Mouse (Mus musculus): ENCODE measurements around the gene Med7.

DNA sequence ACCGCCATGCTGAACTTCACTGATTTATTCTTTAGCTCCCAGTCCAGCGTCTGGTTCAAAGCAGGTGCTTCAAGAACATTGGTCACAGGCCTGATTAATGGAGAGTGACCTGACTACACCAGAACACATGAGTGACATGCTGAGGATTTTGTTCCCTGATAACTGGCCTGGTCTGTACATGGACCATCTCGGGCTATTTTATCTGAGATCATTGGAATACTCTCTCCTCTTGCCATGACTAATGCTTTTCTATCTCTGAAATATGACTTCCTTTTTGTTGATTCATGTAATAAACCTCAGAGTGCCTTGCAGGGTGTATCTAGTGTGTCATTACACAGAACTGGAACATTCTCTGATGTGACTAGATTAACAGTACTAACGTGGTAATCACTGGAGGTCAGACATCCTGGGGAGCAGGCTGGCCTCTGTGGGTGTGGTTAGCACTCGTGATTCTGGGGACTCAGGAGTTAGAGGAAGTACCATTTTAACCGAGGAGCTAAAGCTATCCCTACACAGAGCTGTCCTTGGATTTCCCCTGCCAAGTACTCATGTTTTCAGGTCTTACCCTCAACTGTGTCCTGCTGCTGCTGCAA lies 17.8 kb downstream of the Med7 start, which contains the start of gene Havcr2:
- TF ChIP-seq CTCF (IDR thresholded peaks at IDR 0.05; ENCODE audit: low read depth, low read length), result no peak
- no peak for TF ChIP-seq POLR2A (IDR thresholded peaks at IDR 0.05; ENCODE audit: borderline replicate concordance, low read depth, low read length)
